ENCODE assay signal across 8 mouse cellular contexts in genomic region chr7:142799424-142799823, GRCm38 (mm10). TPM values are rescaled to one million over a fixed set of nuclear protein-coding genes. Genes with fewer than 3 reads are reported as not detected.
DNase-seq lines count a peak whose midpoint lies in the region; ATAC-seq lines count a peak whose summit lies in the region.
"Had no signal": no experiment of that assay in that cellular context is flagged by ENCODE, and none has a peak within 500 bp of the region (broad histone marks: within the 10 kb centered on the region; RNA-seq: fewer than 3 reads in every experiment).

No protein-coding gene starts in this region.

- ATAC-seq in midbrain, embryonic 14.5 days (ENCODE audit: low FRiP score, low TSS enrichment), result no peak
- no peak for ATAC-seq in midbrain, embryonic 16.5 days

- no peak overlapping the region for H3K4me3 ChIP-seq in midbrain, embryonic 14.5 days (replicated peaks; ENCODE audit: low read depth, low read length)
- H3K4me3 ChIP-seq in midbrain, embryonic 16.5 days (ENCODE audit: low read depth, low read length), result no peak overlapping the region
- no peak overlapping the region for H3K4me3 ChIP-seq in limb, embryonic 10.5 days
- H3K4me3 ChIP-seq: stomach, embryonic 15.5 days had no signal

- 28% methylated on average over 6 of the region's 6 CpGs for WGBS in midbrain, embryonic 14.5 days
- WGBS in midbrain, embryonic 16.5 days, result 31% methylated on average over 6 of the region's 6 CpGs
- 25% methylated on average over 6 of the region's 6 CpGs for WGBS in limb, embryonic 10.5 days

- H3K9me3 ChIP-seq in midbrain, embryonic 14.5 days (ENCODE audit: control insufficient read depth, low read length), result no peaks in the 10 kb centered on the region
- no peaks in the 10 kb centered on the region for H3K9me3 ChIP-seq in midbrain, embryonic 16.5 days (replicated peaks; ENCODE audit: control insufficient read depth, low read length, poor library complexity, severe bottlenecking)
- H3K9me3 ChIP-seq in limb, embryonic 10.5 days (replicated peaks), result no peaks in the 10 kb centered on the region
- H3K9me3 ChIP-seq: stomach, embryonic 15.5 days had no signal

- peak; percentile 84 for DNase-seq in midbrain, embryonic 14.5 days
- peak; percentile 49 for DNase-seq in adipocyte (ENCODE audit: low spot score)
- DNase-seq in cerebellum, postnatal 10 days, result peak; percentile 75
- peak; percentile 18 for DNase-seq in hindlimb bud, embryonic 11.5 days (ENCODE audit: extremely low spot score, low read depth, low spot score)
- DNase-seq in limb, embryonic 10.5 days (ENCODE audit: low spot score), result peak; percentile 47
- peak; percentile 43 for DNase-seq in retina, postnatal 7 days (ENCODE audit: low read depth, low spot score)

- H3K9ac ChIP-seq in midbrain, embryonic 14.5 days (replicated peaks; ENCODE audit: low read length), result no peak overlapping the region
- H3K9ac ChIP-seq in midbrain, embryonic 16.5 days (ENCODE audit: low read depth, low read length), result no peak overlapping the region
- H3K9ac ChIP-seq: stomach, embryonic 15.5 days had no signal

- no peak overlapping the region for H3K4me2 ChIP-seq in midbrain, embryonic 14.5 days (ENCODE audit: low read length)
- H3K4me2 ChIP-seq in midbrain, embryonic 16.5 days (ENCODE audit: low read length), result no peak overlapping the region
- H3K4me2 ChIP-seq: stomach, embryonic 15.5 days had no signal

- no peaks in the 10 kb centered on the region for H3K36me3 ChIP-seq in midbrain, embryonic 14.5 days (ENCODE audit: control insufficient read depth, insufficient read depth, low read length)
- H3K36me3 ChIP-seq in midbrain, embryonic 16.5 days (ENCODE audit: control insufficient read depth, insufficient read depth, low read length), result no peaks in the 10 kb centered on the region
- no peaks in the 10 kb centered on the region for H3K36me3 ChIP-seq in limb, embryonic 10.5 days
- H3K36me3 ChIP-seq: stomach, embryonic 15.5 days had no signal

- H3K27ac ChIP-seq in midbrain, embryonic 14.5 days (replicated peaks; ENCODE audit: low read depth, low read length), result no peak overlapping the region
- H3K27ac ChIP-seq in midbrain, embryonic 16.5 days (ENCODE audit: low read length), result no peak overlapping the region
- H3K27ac ChIP-seq in limb, embryonic 10.5 days, result no peak overlapping the region
- H3K27ac ChIP-seq: stomach, embryonic 15.5 days had no signal

- no peaks in the 10 kb centered on the region for H3K27me3 ChIP-seq in midbrain, embryonic 14.5 days (ENCODE audit: control insufficient read depth, insufficient read depth, low read length)
- no peaks in the 10 kb centered on the region for H3K27me3 ChIP-seq in midbrain, embryonic 16.5 days (ENCODE audit: control insufficient read depth, insufficient read depth, low read depth, low read length)
- H3K27me3 ChIP-seq in limb, embryonic 10.5 days (ENCODE audit: low read depth, poor library complexity, severe bottlenecking), result no peaks in the 10 kb centered on the region
- H3K27me3 ChIP-seq: stomach, embryonic 15.5 days had no signal

- H3K4me1 ChIP-seq in midbrain, embryonic 14.5 days (ENCODE audit: control insufficient read depth, insufficient read depth, low read length), result no peaks in the 10 kb centered on the region
- H3K4me1 ChIP-seq in midbrain, embryonic 16.5 days (ENCODE audit: control insufficient read depth, insufficient read depth, low read length), result no peaks in the 10 kb centered on the region
- no peaks in the 10 kb centered on the region; the same call in 1 of the 2 replicates for H3K4me1 ChIP-seq in limb, embryonic 10.5 days
- H3K4me1 ChIP-seq: stomach, embryonic 15.5 days had no signal

RNA-seq across cellular contexts. Expression of gene Ins2, which starts 56.2 kb away (rescaled TPM):
- polyA plus RNA-seq in midbrain, embryonic 14.5 days (2014; fragmentation: Nextera tagmentation; extraction: Ambion mirVana), result not detected in 2 replicates
- 0.53 and 1.4 TPM in 2 replicates for polyA plus RNA-seq in midbrain, embryonic 16.5 days (2015; fragmentation: Nextera tagmentation; extraction: Ambion mirVana)
- not detected in 2 replicates for polyA plus RNA-seq in limb, embryonic 10.5 days (2016; fragmentation: Nextera tagmentation; extraction: Ambion mirVana)

Comparison
In these comparisons a context has a peak if more than half of its experiments do, and no peak if none do; other contexts are left out.
1. DNase-seq: peak in every context shown above with its lines; median percentile 84 in midbrain, embryonic 14.5 days; 75 in cerebellum, postnatal 10 days; 49 in adipocyte; 47 in limb, embryonic 10.5 days; 43 in retina, postnatal 7 days; 18 in hindlimb bud, embryonic 11.5 days.